Mouse (Mus musculus) forebrain, embryonic 15.5 days (tissue): ENCODE results near the gene Sesn1. TPM values are rescaled to one million over a fixed set of nuclear protein-coding genes. Genes with fewer than 3 reads are reported as not detected.

Experiments
- ATAC-seq: fragments of 200-750 bp; cut with Nextera tagmentation; replicated peaks from 2 replicates; pipeline ENCODE4 v1.8.0; 2017; ENCODE audit warnings: mild to moderate bottlenecking, moderate TSS enrichment, moderate library complexity
- H3K27ac ChIP-seq: fragments of 300-500 bp; sonication (generic); replicated peaks from 2 replicates; pipeline ENCODE4 v1.5.1; 2015; ENCODE audit warnings: mild to moderate bottlenecking, inconsistent platforms
- H3K27me3 ChIP-seq: fragments of 300-500 bp; sonication (generic); 2 replicates; pipeline ENCODE4 v1.6.1; 2015; ENCODE audit warnings: inconsistent platforms
- H3K36me3 ChIP-seq: fragments of 300-500 bp; sonication (generic); 2 replicates; pipeline ENCODE4 v1.6.1; 2015; ENCODE audit warnings: mild to moderate bottlenecking, inconsistent platforms
- H3K4me1 ChIP-seq: fragments of 300-500 bp; sonication (generic); 2 replicates; pipeline ENCODE4 v1.6.1; 2015; ENCODE audit warnings: inconsistent platforms
- H3K4me2 ChIP-seq: fragments of 300-500 bp; sonication (generic); replicated peaks from 2 replicates; pipeline ENCODE4 v1.6.1; 2015; ENCODE audit warnings: mild to moderate bottlenecking, inconsistent platforms
- H3K4me3 ChIP-seq: fragments of 300-500 bp; sonication (generic); 2 replicates; pipeline ENCODE4 v1.5.1; 2015; ENCODE audit warnings: mild to moderate bottlenecking, inconsistent platforms
- H3K9ac ChIP-seq: fragments of 300-500 bp; sonication (generic); replicated peaks from 2 replicates; pipeline ENCODE4 v1.6.1; 2015; ENCODE audit warnings: mild to moderate bottlenecking, inconsistent platforms
- H3K9me3 ChIP-seq: fragments of 300-500 bp; sonication (generic); 2 replicates; pipeline ENCODE4 v1.6.1; 2016; ENCODE audit warnings: inconsistent platforms
- WGBS: fragments of 180-500 bp; shearing (Covaris S2); methylation state at CpG from one replicate; pipeline ENCODE4 v1.1.7; 2015; ENCODE audit warnings: mixed read lengths; 5-methylcytosine and 5-hydroxymethylcytosine counted together
- polyA plus RNA-seq: library from polyadenylated mRNA; unstranded; fragments of >200 nt; fragmentation: Nextera tagmentation; extraction: Ambion mirVana; gene quantifications from 2 replicates; pipeline ENCODE4 v1.2.1, GENCODE M21; 2015

Gene Sesn1
- polyA plus RNA-seq, 1 experiment from 2014 or later, result 55.7 TPM

DNA sequence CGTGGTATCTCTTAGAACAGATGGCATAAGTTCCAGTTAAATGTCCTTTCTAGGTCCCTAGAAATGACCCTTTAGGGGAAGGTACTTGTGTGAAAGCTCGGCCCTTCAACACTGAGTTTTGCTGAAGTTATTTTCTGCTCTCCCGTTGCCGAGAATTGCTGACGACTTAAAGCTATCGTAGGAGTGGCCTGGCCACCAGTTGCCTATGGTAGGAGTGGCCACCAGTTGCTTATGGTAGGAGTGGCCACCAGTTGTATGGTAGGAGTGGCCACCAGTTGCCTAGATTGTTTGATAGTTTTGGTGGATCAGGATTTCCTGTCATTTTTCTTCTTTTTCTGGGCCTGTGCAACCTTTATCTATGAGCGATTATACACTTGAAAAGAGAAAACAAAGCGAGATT lies 38.0 kb downstream of the Sesn1 start:
- no peaks in the 10 kb centered on the region for H3K27me3 ChIP-seq
- H3K9me3 ChIP-seq, result no peaks in the 10 kb centered on the region
- no peak overlapping the region for H3K4me2 ChIP-seq
- 94% methylated on average over 8 of the region's 8 CpGs for WGBS
- 0 out of 2 replicates have a peak, but pooled peaks cover 2% of the 10 kb centered on the region for H3K4me1 ChIP-seq
- no peak overlapping the region for H3K27ac ChIP-seq
- H3K36me3 ChIP-seq, result no peaks in the 10 kb centered on the region
- no peak overlapping the region for H3K4me3 ChIP-seq
- no peak for ATAC-seq
- no peak overlapping the region for H3K9ac ChIP-seq

DNA sequence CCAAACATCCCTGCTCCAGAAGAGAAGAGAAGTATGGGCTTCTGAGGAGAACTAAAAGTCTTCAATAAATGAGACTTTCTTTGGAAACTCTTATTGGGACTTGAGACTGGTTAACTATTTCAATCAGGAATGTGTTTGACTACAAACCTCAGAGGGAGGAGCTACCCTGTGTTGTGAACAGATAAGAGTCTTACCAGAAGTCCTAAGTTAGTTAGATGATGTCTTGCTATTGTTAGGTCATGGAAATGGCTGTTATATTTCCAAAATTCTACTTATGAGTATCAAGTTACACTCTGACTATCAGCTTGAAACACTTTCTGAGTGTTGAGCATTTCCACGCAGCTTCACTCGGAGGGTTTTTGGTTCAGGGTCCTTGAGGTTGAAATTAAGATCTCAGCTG lies 39.0 kb downstream of the Sesn1 start:
- 97% methylated on average over 2 of the region's 2 CpGs for WGBS

DNA sequence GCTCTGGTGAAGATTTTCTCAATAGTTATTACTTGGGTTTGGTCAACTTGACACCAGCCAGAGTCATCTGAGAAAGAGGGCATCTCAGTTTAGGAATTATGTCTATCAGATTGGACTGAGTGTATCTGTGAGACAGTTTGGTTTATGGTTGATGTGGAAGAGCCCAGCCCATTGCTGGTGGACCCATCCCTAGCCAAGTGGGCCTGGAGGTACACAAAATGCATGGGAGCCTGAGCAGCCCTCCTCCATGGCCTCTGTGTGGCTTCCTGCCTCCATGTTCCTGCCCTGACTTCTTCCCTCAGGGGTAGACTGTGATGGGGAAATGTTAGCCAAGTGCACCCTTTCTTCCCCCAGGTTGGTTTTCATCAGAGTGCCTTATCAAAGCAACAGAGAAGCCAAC lies 50.1 kb downstream of the Sesn1 start:
- H3K27me3 ChIP-seq, result no peaks in the 10 kb centered on the region
- no peaks in the 10 kb centered on the region for H3K4me1 ChIP-seq
- H3K9me3 ChIP-seq, result no peaks in the 10 kb centered on the region
- no peak for ATAC-seq
- no peak overlapping the region for H3K4me2 ChIP-seq
- no peak overlapping the region for H3K4me3 ChIP-seq
- no peak overlapping the region for H3K27ac ChIP-seq
- H3K36me3 ChIP-seq, result no peaks in the 10 kb centered on the region
- H3K9ac ChIP-seq, result no peak overlapping the region

More for the DNA sequence above, 39.0 kb downstream of the Sesn1 start:
- H3K36me3 ChIP-seq, result no peaks in the 10 kb centered on the region
- no peak overlapping the region for H3K9ac ChIP-seq
- no peaks in the 10 kb centered on the region for H3K9me3 ChIP-seq
- ATAC-seq, result no peak
- H3K27me3 ChIP-seq, result no peaks in the 10 kb centered on the region
- H3K4me1 ChIP-seq, result 0 out of 2 replicates have a peak, but pooled peaks cover 2% of the 10 kb centered on the region
- no peak overlapping the region for H3K27ac ChIP-seq
- H3K4me3 ChIP-seq, result no peak overlapping the region
- H3K4me2 ChIP-seq, result no peak overlapping the region

DNA sequence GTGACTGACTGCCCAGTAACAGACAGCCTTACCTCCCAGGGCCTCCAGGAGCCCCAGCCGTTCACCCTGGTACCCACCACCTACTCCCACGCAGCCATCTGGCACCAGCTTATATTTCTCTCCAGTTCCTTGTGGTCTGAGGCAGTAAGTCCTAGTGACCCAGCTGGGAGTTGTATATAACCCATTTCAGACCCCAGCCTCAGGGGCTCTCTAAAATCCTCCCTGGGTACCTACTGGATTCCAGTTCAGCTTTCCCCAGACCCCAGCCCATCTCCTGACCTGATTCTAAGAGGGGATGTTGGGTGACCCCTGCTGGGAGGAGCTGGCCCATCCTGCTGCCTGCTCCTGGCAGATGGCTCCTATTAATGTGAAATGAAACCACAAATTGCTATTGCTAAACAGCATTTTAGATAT lies 50.5 kb downstream of the Sesn1 start:
- Histone ChIP-seq H3K4me3 (no peak overlapping the region), H3K9me3 (no peaks in the 10 kb centered on the region), H3K9ac (no peak overlapping the region), H3K4me1 (no peaks in the 10 kb centered on the region), H3K36me3 (no peaks in the 10 kb centered on the region), H3K4me2 (no peak overlapping the region), H3K27ac (no peak overlapping the region), H3K27me3 (no peaks in the 10 kb centered on the region)
- WGBS, result 85% methylated on average over 2 of the region's 2 CpGs
- ATAC-seq, result no peak

DNA sequence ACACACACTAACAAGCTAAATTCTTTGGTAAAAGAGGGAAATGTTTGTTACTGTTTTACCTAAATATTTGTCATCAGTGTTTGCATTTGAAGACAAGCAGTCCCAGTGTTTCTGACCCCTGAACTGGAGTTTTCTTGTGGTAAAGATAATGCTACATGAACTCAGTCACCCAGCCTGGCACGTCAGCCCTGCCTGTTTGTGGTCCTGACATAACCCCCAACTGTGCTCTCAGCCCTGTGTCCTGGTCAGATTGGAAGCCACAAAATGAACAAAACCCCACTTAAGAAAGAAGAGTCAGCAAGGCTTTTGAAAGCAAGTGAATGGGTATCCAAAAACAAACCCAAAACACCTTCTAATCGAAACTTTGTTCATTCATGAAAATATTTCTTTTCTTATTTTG lies 53.3 kb downstream of the Sesn1 start:
- H3K4me1 ChIP-seq, result peaks cover 10% of the 10 kb centered on the region; the same call in 1 of the 2 replicates
- no peaks in the 10 kb centered on the region for H3K27me3 ChIP-seq
- H3K4me2 ChIP-seq, result no peak overlapping the region
- H3K9ac ChIP-seq, result no peak overlapping the region
- 66% methylated on average over 2 of the region's 2 CpGs for WGBS
- no peaks in the 10 kb centered on the region for H3K9me3 ChIP-seq
- no peak overlapping the region for H3K27ac ChIP-seq
- no peaks in the 10 kb centered on the region for H3K36me3 ChIP-seq
- no peak for ATAC-seq
- H3K4me3 ChIP-seq, result no peak overlapping the region

DNA sequence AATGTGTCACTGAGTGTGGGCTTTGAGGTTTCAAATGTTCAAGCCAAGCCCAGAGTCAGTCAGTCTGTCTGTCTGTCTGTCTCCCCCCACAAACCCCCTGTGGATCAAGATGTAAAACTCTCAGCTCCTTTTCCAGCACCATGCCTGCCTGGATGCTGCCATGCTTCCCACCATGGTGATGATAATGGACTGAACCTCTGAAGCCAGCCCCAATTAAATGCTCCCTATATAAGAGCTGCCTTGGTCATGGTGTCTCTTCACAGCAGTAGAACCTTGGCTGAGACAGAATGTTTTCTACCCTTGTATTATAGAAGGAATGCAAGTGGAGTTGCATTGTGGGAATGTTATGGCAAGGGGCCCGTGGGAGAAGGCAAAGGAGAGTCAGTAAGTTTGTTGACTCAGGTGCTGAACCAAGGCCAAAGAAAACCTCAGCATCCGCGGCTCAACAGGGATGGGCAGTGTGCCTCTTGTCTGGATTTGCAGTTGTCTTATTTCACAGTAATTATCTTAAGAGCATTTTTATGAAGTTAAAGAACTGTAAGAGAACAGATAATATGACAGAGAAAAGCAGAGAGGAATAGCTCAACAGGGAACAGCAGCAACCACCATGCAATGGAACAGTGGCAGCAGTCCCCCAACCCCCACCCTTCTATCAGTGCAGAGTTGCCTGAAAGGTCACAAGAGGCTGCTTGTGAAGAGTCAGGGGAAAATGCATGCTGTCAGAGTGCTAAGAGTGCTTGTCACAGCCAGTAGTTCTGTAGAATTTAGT lies 56.5 kb downstream of the Sesn1 start:
- H3K27me3 ChIP-seq, result no peaks in the 10 kb centered on the region
- H3K4me2 ChIP-seq, result no peak overlapping the region
- no peaks in the 10 kb centered on the region for H3K9me3 ChIP-seq
- no peak overlapping the region for H3K9ac ChIP-seq
- no peak for ATAC-seq
- H3K4me1 ChIP-seq, result peaks cover 10% of the 10 kb centered on the region; the same call in 1 of the 2 replicates
- no peaks in the 10 kb centered on the region for H3K36me3 ChIP-seq
- 76% methylated on average over 3 of the region's 3 CpGs for WGBS
- H3K4me3 ChIP-seq, result no peak overlapping the region
- H3K27ac ChIP-seq, result peak overlapping the region; percentile 40; the same call in 1 of the 2 replicates

DNA sequence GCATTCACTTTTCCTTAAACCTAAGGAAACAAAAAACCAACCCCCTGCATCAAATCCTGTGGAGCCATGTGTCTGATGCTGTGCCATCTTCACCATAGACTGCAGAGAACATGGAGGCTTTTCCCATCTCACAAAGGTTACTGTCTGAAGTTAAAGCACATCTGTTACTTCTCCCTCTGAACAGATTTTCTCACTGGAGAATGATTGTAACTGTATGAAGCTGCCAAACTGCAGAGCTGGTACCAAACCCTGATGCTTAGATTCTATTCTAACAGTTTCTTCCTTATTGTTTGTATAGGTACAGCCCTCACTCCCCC lies 57.1 kb downstream of the Sesn1 start:
- Histone ChIP-seq H3K4me2 (no peak overlapping the region), H3K27me3 (no peaks in the 10 kb centered on the region), H3K9me3 (no peaks in the 10 kb centered on the region), H3K4me1 (peaks cover 10% of the 10 kb centered on the region; the same call in 1 of the 2 replicates), H3K36me3 (no peaks in the 10 kb centered on the region), H3K27ac (peak overlapping the region; percentile 40; the same call in 1 of the 2 replicates), H3K4me3 (no peak overlapping the region), H3K9ac (no peak overlapping the region)
- ATAC-seq, result no peak

DNA sequence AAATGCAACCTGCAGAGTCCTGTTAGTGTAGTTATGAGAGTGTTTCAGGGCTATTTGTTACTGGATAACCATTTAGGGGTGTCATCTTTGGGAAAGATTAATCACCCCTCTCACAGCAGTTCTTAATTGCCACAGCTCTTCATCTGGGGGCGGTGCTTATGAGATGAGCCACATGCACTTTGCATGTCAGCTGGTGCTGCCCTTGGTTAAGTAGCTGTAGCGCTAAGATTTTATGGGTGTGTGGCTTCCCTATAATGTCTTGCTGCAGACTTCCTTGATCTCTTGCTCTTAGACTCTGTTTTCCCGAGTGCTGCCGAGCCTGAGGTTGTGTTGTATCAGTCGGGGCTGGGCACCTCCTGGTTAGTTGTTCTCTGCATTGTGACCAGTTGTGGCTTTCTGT lies 58.2 kb downstream of the Sesn1 start:
- no peaks in the 10 kb centered on the region for H3K36me3 ChIP-seq
- no peak overlapping the region for H3K4me2 ChIP-seq
- H3K27ac ChIP-seq, result no peak overlapping the region
- peaks cover 10% of the 10 kb centered on the region; the same call in 1 of the 2 replicates for H3K4me1 ChIP-seq
- 84% methylated on average over 5 of the region's 5 CpGs for WGBS
- H3K4me3 ChIP-seq, result no peak overlapping the region
- ATAC-seq, result no peak
- no peak overlapping the region for H3K9ac ChIP-seq
- H3K27me3 ChIP-seq, result no peaks in the 10 kb centered on the region
- H3K9me3 ChIP-seq, result no peaks in the 10 kb centered on the region

DNA sequence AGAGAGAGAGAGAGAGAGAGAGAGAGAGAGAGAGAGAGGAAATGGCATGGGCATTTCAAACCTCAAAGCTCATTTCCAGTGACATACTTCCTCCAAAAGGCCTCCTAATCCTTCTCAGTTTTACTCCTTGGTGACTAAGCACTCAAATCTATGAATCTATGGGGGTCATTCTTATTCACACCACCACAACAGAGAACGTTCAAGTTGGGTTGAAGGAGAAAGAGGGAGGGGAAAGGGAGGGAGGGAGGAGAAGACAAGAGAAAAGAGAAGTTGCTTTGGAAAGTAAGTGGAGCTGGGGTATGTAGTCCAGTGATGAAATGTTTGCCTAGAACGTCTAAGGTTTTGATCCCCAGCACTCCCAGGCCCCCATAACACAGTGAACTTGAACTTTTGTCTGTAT lies 60.4 kb downstream of the Sesn1 start:
- Histone ChIP-seq H3K27ac (no peak overlapping the region), H3K9me3 (no peaks in the 10 kb centered on the region), H3K27me3 (no peaks in the 10 kb centered on the region), H3K4me3 (no peak overlapping the region), H3K4me1 (peaks cover 10% of the 10 kb centered on the region; the same call in 1 of the 2 replicates), H3K9ac (no peak overlapping the region), H3K36me3 (no peaks in the 10 kb centered on the region), H3K4me2 (no peak overlapping the region)
- no peak for ATAC-seq
- 53% methylated on average over 2 of the region's 2 CpGs for WGBS

DNA sequence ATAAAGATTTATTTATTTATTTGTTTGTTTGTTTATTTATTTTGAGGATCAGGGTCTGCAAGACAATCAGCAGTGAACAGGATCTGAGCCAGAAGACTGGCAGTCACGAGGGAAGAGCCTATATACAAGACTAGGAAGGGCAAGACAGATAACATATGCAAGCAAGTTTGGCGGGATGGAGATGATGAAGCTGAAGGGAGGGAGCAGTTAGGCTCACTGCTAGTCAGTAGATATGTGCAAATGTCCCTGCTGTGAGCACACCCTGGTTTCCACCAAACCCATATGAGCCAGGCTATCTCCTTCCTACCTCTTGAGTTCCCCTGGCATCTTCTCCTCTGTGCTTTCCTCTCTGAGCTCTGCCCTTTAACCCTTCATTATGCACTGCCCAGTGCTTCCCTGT lies 61.8 kb downstream of the Sesn1 start:
- no peak overlapping the region for H3K9ac ChIP-seq
- H3K4me3 ChIP-seq, result no peak overlapping the region
- no peaks in the 10 kb centered on the region for H3K36me3 ChIP-seq
- no peaks in the 10 kb centered on the region for H3K27me3 ChIP-seq
- 67% methylated on average over 2 of the region's 2 CpGs for WGBS
- H3K27ac ChIP-seq, result no peak overlapping the region
- no peak for ATAC-seq
- H3K4me2 ChIP-seq, result no peak overlapping the region
- H3K4me1 ChIP-seq, result peaks cover 5% of the 10 kb centered on the region; the same call in 1 of the 2 replicates
- H3K9me3 ChIP-seq, result no peaks in the 10 kb centered on the region

DNA sequence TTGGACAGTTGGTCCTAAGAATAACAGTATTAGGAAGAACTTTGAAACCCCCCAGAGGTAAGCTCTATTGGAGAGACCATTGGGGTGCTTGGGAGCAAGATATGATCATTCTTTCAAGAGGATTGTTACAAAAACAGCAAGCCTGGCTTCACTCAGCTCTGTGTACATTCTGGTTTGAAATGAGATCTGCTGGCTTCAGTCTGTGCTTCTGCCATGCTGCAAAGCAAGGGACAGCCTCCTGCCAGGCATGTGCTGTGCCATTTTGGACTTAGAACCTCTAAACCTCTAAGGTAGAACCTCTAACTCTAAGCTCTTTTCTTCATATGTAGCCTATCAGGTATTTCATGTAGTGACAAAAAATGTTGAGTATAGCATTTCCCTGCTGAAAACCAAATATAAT lies 65.9 kb downstream of the Sesn1 start:
- no peak for ATAC-seq
- Histone ChIP-seq H3K9me3 (no peaks in the 10 kb centered on the region), H3K9ac (no peak overlapping the region), H3K4me2 (no peak overlapping the region), H3K36me3 (no peaks in the 10 kb centered on the region), H3K4me3 (no peak overlapping the region), H3K27ac (no peak overlapping the region), H3K4me1 (0 out of 2 replicates have a peak, but pooled peaks cover 7% of the 10 kb centered on the region), H3K27me3 (no peaks in the 10 kb centered on the region)

DNA sequence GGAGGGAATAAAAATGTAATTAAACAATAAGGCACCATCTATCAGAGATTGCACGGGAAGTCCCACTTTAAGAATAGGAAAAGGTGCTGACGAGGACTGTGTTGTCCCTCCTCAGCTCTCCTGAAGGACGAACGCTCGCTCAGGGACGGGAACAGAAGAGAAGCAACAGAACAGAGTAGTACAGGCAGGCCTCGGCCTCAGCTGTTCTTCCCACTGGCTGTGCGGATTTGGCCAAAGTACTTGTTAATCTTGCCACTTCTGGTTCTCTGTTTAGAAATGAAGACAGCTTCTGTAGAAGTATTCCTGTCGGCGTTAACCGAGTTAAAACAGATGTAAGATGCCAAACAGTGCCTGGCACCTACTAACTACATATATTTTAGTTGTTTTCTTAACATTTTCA lies 68.6 kb downstream of the Sesn1 start:
- Histone ChIP-seq H3K4me2 (no peak overlapping the region), H3K4me1 (peaks cover 15% of the 10 kb centered on the region; the same call in 1 of the 2 replicates), H3K36me3 (no peaks in the 10 kb centered on the region), H3K9ac (no peak overlapping the region), H3K27me3 (no peaks in the 10 kb centered on the region), H3K27ac (no peak overlapping the region), H3K4me3 (no peak overlapping the region), H3K9me3 (no peaks in the 10 kb centered on the region)
- WGBS, result 80% methylated on average over 11 of the region's 11 CpGs
- no peak for ATAC-seq

DNA sequence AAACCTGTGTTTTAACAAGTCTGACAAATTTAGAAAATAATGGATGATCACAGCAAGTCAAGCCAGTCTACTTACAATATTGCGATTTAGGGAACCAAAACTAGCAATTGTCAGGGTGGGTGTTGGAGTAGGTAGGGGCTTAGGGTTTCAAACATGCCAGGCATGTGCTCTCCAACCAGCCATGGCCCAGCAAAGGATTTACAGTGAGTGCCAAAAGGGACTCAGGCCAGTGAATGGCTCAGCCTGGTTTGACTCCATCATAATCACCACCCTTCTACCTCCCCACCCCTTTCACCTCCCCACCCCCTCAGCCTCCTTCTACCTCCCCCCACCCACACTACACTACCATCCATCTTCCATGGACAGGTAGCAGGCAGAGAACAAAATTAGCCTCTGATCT lies 69.9 kb downstream of the Sesn1 start:
- ATAC-seq, result peak; percentile 57; the same call in 1 of the 2 replicates
- no peak overlapping the region for H3K27ac ChIP-seq
- H3K27me3 ChIP-seq, result no peaks in the 10 kb centered on the region
- peaks cover 15% of the 10 kb centered on the region; the same call in 1 of the 2 replicates for H3K4me1 ChIP-seq
- WGBS, result 90% methylated on average over 1 of the region's 1 CpGs
- H3K4me2 ChIP-seq, result no peak overlapping the region
- no peaks in the 10 kb centered on the region for H3K36me3 ChIP-seq
- no peaks in the 10 kb centered on the region for H3K9me3 ChIP-seq
- H3K4me3 ChIP-seq, result no peak overlapping the region
- H3K9ac ChIP-seq, result no peak overlapping the region
